Mouse (Mus musculus) heart, postnatal 14 days (tissue): ENCODE data around the gene Rasl10b. TPM values are rescaled to one million over a fixed set of nuclear protein-coding genes. Genes with fewer than 3 reads are reported as not detected.

Experiments used
- DNase-seq, 2 experiments: peaks; one replicate each; pipeline ENCODE4 v3.0.0; 2021 to 2022
- intact Hi-C: fragments of 180-260 bp; cut with DNase I; formaldehyde crosslinking; loops from one replicate; pipeline ENCODE4 v1.15.1; 2025
- total RNA-seq, 2 experiments: library from RNA; stranded (reverse); gene quantifications; 2 replicates each; pipeline ENCODE4 v1.2.3; 2021

Gene Rasl10b
- total RNA-seq, 2 experiments from 2014 or later: 30.4 to 31.9 TPM

GRCm38 (mm10) chr11:83424681-83425080 lies 15.7 kb downstream of the Rasl10b start:
- DNase-seq: peak; percentile 73 to 85
- intact Hi-C loops: loop anchor here (1.0 to 2.0 kb wide), 2 partner anchors 67 to 98 kb away; no protein-coding TSS in a partner anchor

- intact Hi-C loops: no loop called here
- no peak for DNase-seq
Observed at GRCm38 (mm10) chr11:83426964-83427363, 18.0 kb downstream of the Rasl10b start.

DNA sequence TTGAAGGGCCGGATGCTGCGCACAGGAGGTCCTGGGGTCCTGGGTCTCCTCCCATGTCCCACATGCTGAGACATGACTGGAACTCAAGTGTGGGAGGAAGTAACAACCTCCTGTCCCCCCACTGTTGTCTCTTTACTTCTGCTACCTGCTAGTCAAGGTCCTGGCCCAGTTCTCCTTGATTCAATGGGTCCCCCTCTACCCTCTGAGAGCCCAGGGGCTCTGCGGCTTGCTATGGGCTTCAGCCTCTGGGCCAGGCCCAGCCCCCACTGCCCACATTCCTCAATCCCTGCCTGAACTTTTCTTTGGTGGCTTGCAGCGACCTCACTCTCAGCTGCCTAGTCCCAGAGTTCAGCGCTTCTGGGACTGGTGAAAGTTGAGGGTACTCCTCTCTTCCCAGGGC lies 20.4 kb downstream of the Rasl10b start, which contains the start of gene Gas2l2:
Gene Gas2l2, minus strand, starts transcription at position 101 of the 400 bp plus-strand sequence.
- DNase-seq: no peak
- intact Hi-C loops: no loop called here

DNA sequence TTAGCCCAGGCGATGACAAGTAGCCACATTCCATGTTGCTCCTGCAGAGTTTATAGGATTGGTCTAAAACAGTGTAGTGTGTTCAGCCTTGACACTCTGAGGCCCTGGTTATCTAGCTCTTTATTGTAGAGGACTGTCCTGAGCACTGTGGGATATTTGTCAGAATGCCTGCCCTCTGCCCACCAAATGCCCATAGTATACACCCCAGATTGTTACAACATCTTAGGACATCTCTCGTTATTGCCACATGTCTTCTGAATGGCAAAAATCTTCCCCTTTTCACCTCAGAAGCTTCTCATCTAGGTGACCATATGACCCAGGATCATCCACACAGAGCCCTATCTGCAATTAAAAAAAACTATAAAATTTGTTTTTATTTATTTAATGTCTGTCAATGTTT lies 23.6 kb downstream of the Rasl10b start:
- no peak for DNase-seq
- intact Hi-C loops: no loop called here

DNA sequence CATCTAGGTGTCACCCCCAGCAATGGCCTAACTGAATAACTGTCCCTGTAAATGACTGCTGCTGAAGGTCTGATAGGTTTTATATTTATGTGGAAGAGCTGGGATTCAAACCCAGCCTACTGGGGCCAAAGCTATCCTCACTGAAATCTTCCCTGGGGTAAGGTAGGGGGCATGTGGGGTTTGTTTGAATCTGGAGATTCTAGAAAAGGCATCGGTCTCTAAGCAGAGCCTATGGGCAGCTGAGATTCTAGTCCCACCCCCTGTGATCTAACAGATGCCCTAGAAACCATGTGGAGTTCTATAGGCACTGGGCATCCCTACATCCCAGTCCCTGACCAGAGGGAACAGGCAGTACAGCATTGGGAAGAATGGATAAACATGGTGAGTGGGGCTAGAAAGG lies 28.4 kb downstream of the Rasl10b start, which contains the start of gene 1700020L24Rik:
Gene 1700020L24Rik, plus strand, starts transcription at position 301 of the 400 bp plus-strand sequence.
- intact Hi-C loops: no loop called here
- no peak for DNase-seq

DNA sequence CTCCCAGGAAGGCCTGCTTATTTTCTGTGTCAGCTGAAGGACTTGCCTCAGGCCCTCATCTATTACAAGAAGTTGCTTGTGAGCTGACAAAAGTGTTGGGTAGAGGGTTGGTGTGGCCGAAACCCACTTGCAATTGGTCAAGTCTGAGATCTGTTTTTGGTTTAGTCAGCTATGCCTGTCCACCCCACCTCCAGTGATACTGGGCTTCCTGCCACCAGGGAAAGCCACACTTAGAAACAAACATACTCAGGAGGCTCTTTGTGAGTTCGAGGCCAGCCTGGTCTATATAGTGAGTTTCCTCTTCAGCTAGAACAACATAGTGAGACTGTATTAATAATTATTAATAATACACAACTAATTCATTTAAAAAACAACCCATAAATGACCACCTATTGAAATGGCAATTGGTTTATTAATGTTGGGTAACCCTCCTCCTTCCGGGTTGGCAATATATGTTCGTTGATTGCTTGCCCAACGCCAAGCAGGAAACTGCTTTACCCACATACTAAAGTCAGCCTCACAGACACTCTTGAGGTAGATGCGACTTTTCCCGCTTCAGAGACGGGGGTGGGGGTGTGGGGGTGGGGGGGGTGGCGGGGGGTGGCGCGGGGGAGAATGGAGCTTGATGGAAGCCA lies 30.6 kb downstream of the Rasl10b start:
- intact Hi-C loops: loop anchor here (5.0 kb wide), 2 partner anchors 193 to 298 kb away; no protein-coding TSS in a partner anchor
- DNase-seq: no peak

GRCm38 (mm10) chr11:83440081-83441064 lies 31.4 kb downstream of the Rasl10b start:
- intact Hi-C loops: loop anchor here (5.0 kb wide), 2 partner anchors 192 to 297 kb away; no protein-coding TSS in a partner anchor
- peak; percentile 91 to 92 for DNase-seq

GRCm38 (mm10) chr11:83441235-83441634 lies 32.3 kb downstream of the Rasl10b start:
- peak; percentile 77 to 80 for DNase-seq

GRCm38 (mm10) chr11:83442596-83443267 lies 33.8 kb downstream of the Rasl10b start:
- intact Hi-C loops: loop anchor here (1.0 to 5.0 kb wide), 3 partner anchors 30 to 295 kb away; no protein-coding TSS in a partner anchor
- DNase-seq: peak; percentile 80 to 89

More at GRCm38 (mm10) chr11:83441235-83441634, 32.3 kb downstream of the Rasl10b start:
- intact Hi-C loops: loop anchor here (5.0 kb wide), 2 partner anchors 191 to 296 kb away; no protein-coding TSS in a partner anchor

DNA sequence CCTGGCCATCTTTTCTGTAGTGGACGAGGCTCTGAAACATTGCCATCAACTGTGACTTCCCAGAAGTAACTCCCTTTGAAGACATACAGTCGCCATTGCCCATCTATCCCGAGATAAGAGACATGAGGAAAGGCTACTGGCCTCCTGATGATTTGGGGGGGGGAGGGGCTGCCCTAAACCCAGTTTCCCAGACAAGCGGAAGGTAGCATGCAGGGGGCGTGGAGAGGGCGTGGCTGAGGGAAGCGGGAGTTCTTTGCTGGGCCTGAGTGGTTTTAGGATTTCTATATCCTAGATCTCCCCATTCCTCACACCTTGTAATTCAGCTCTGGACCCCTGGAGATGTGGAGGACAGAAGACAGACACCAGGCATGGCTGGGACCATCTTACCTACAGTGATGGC lies 34.9 kb downstream of the Rasl10b start:
- intact Hi-C loops: loop anchor here (1.0 to 5.0 kb wide), 3 partner anchors 28 to 293 kb away; no protein-coding TSS in a partner anchor
- no peak for DNase-seq

GRCm38 (mm10) chr11:83445001-83445400 lies 36.1 kb downstream of the Rasl10b start:
- no peak for DNase-seq
- intact Hi-C loops: no loop called here

DNA sequence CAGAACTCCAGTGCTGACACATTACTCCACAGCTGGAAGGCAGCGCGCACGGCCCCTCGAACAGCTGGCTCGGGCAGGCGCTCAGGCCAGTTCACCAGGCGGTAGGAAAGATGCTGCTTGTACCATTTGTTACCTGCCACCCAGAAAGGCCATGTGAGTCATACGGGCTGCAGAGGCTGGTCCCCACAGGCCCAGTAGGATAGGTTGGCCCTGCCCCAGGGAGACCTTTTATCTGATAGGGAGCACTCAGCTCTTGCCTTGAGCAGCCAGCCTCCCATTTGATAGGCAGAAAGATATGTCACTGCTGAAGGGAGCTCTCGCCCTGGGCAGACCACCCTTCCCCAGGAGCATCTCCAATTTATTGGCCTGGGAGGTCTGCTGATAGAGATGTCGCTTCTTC lies 38.7 kb downstream of the Rasl10b start:
- no peak for DNase-seq
- intact Hi-C loops: no loop called here

- DNase-seq: peak; percentile 60
Observed at GRCm38 (mm10) chr11:83448021-83448926, 39.3 kb downstream of the Rasl10b start.

DNA sequence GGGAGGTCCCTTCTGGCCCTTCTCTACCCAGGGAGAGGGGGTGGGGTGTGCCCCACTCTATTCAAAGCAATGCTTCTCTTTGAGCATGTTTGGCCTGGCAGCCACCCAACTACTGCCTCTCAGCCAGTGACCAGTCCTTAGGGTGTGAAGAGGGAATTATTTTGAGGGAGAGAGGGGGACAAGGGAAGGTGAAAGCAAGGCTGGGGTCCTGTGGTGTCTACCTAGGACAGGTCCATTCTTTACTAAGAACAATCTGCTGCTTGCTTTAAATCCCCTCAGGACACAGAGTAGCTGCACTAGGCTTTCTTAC lies 39.9 kb downstream of the Rasl10b start:
- peak; percentile 60 to 62 for DNase-seq
- intact Hi-C loops: no loop called here

More at GRCm38 (mm10) chr11:83448021-83448926, 39.3 kb downstream of the Rasl10b start:
- intact Hi-C loops: no loop called here

GRCm38 (mm10) chr11:83449298-83449697 lies 40.4 kb downstream of the Rasl10b start:
- intact Hi-C loops: no loop called here
- DNase-seq: no peak

GRCm38 (mm10) chr11:83450550-83450949 lies 41.6 kb downstream of the Rasl10b start:
- intact Hi-C loops: no loop called here
- DNase-seq: no peak

- DNase-seq: no peak
- intact Hi-C loops: no loop called here
Observed at GRCm38 (mm10) chr11:83451281-83451680, 42.3 kb downstream of the Rasl10b start.

DNA sequence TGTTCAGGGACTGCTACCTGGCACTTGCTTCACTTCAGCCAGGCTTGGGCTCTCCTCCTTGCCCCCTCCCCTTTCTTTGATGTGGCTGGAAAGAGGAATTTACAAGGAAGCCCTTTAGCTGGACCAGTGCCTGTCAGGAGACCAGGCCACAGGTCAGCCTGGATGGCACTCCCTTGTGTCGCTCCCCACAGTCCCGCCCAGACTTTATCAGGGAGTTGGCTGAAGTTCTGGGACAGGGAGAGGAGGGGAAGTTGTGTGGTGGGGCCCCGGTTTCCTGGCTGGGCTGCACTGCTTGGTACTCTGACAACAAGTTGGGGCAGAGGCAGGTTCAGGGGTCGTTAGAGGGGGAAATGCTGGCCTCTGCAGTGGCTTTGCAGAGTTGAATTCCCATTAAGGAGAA lies 45.6 kb downstream of the Rasl10b start:
- DNase-seq: peak in 1 of 2 experiments; percentile 50
- intact Hi-C loops: no loop called here

GRCm38 (mm10) chr11:83455608-83456007 lies 46.7 kb downstream of the Rasl10b start:
- DNase-seq: no peak
- intact Hi-C loops: no loop called here
